In genomic region chr17:45566360-45567161, GRCm38 (mm10) we compare ENCODE assay signal across 10 mouse cellular contexts. TPM values are rescaled to one million over a fixed set of nuclear protein-coding genes. Genes with fewer than 3 reads are reported as not detected.
DNase-seq lines count a peak whose midpoint lies in the region; ATAC-seq and TF ChIP-seq lines count a peak whose summit lies in the region.
"Had no signal": no experiment of that assay in that cellular context is flagged by ENCODE, and none has a peak within 500 bp of the region (broad histone marks: within the 10 kb centered on the region; RNA-seq: fewer than 3 reads in every experiment).

No protein-coding gene starts in this region.

- 0 out of 2 replicates have a peak overlapping the region, but pooled peaks have one; percentile 17 for H3K27ac ChIP-seq in kidney, adult 2 months (ENCODE audit: insufficient read depth, low read depth, low read length)
- peak overlapping the region; percentile 46; the same call in 1 of the 2 replicates for H3K27ac ChIP-seq in embryonic facial prominence, embryonic 12.5 days
- H3K27ac ChIP-seq in midbrain, embryonic 12.5 days (replicated peaks), result peak overlapping the region; percentile 64
- no peak overlapping the region for H3K27ac ChIP-seq in heart, adult 2 months

- peaks cover 37% of the 10 kb centered on the region for H3K36me3 ChIP-seq in kidney, adult 2 months (ENCODE audit: control insufficient read depth, insufficient read depth, low read length)
- peaks cover 55% of the 10 kb centered on the region for H3K36me3 ChIP-seq in embryonic facial prominence, embryonic 12.5 days
- peaks cover 60% of the 10 kb centered on the region for H3K36me3 ChIP-seq in midbrain, embryonic 12.5 days
- H3K36me3 ChIP-seq in heart, adult 2 months (ENCODE audit: control insufficient read depth, insufficient read depth, low read length), result peaks cover 17% of the 10 kb centered on the region

- intact Hi-C loops in heart, adult 2 months (cut with DNase I), result no loop called here

- no peak for TF ChIP-seq POLR2A in kidney, adult 2 months (IDR thresholded peaks at IDR 0.05; ENCODE audit: low read depth, low read length)
- TF ChIP-seq POLR2A in heart, adult 2 months (IDR thresholded peaks at IDR 0.05; ENCODE audit: insufficient read depth, low read depth, low read length), result no peak

- no peaks in the 10 kb centered on the region for H3K27me3 ChIP-seq in kidney, adult 2 months (replicated peaks; ENCODE audit: control insufficient read depth, insufficient read depth, low read length)
- H3K27me3 ChIP-seq in embryonic facial prominence, embryonic 12.5 days, result no peaks in the 10 kb centered on the region
- H3K27me3 ChIP-seq in midbrain, embryonic 12.5 days, result no peaks in the 10 kb centered on the region
- no peaks in the 10 kb centered on the region for H3K27me3 ChIP-seq in heart, adult 2 months (ENCODE audit: control insufficient read depth, insufficient read depth, low read length)

- TF ChIP-seq CTCF in kidney, adult 2 months (conservative IDR thresholded peaks at IDR 0.05; ENCODE audit: insufficient read depth, insufficient read length, low read depth, low read length), result no peak
- no peak for TF ChIP-seq CTCF in heart, adult 2 months (IDR thresholded peaks at IDR 0.05)

- no peak overlapping the region for H3K4me3 ChIP-seq in kidney, adult 2 months (ENCODE audit: insufficient read depth, low read depth, low read length)
- H3K4me3 ChIP-seq in embryonic facial prominence, embryonic 12.5 days, result no peak overlapping the region
- H3K4me3 ChIP-seq in midbrain, embryonic 12.5 days, result no peak overlapping the region; the same call in 1 of the 2 replicates
- no peak overlapping the region for H3K4me3 ChIP-seq in heart, adult 2 months

- DNase-seq in adrenal gland, adult (ENCODE audit: inconsistent age in 2 of 2, low spot score in 1 of 2), result peak; percentile 26 to 70
- no peak for DNase-seq in adrenal gland, postnatal 25 days
- no peak for DNase-seq in kidney, adult 2 months
- DNase-seq in kidney, postnatal 36 days, result no peak
- DNase-seq in testis, postnatal 10 days (ENCODE audit: low spot score), result no peak
- DNase-seq in heart, adult 2 months, result no peak
- DNase-seq: kidney, adult 11 months had no signal

- no peak for ATAC-seq in embryonic facial prominence, embryonic 12.5 days (ENCODE audit: insufficient number of reproducible peaks, insufficient read depth, low FRiP score, low TSS enrichment)
- no peak for ATAC-seq in midbrain, embryonic 12.5 days (ENCODE audit: low FRiP score, low read depth)
- ATAC-seq: lung, postnatal 0 days had no signal

- H3K9ac ChIP-seq in embryonic facial prominence, embryonic 12.5 days, result no peak overlapping the region
- no peak overlapping the region for H3K9ac ChIP-seq in midbrain, embryonic 12.5 days (replicated peaks)
- H3K9ac ChIP-seq in heart, adult 2 months (ENCODE audit: low read depth, low read length), result no peak overlapping the region

- no peaks in the 10 kb centered on the region for H3K9me3 ChIP-seq in embryonic facial prominence, embryonic 12.5 days
- no peaks in the 10 kb centered on the region for H3K9me3 ChIP-seq in midbrain, embryonic 12.5 days

- WGBS in kidney, adult 2 months, result 68% methylated on average over 18 of the region's 18 CpGs
- 69% methylated on average over 18 of the region's 18 CpGs for WGBS in embryonic facial prominence, embryonic 12.5 days
- whole genome bisulfite sequencing in midbrain, embryonic 12.5 days, result 73% methylated on average over 18 of the region's 18 CpGs
- 65% methylated on average over 18 of the region's 18 CpGs for whole genome bisulfite sequencing in heart, adult 2 months

- no peak for TF ChIP-seq EP300 in heart, adult 2 months (IDR thresholded peaks at IDR 0.05; ENCODE audit: insufficient read depth, low read depth, low read length)

- H3K4me2 ChIP-seq in embryonic facial prominence, embryonic 12.5 days (replicated peaks), result no peak overlapping the region
- no peak overlapping the region for H3K4me2 ChIP-seq in midbrain, embryonic 12.5 days (replicated peaks)

- peaks cover 7% of the 10 kb centered on the region; the same call in 1 of the 2 replicates for H3K4me1 ChIP-seq in kidney, adult 2 months (ENCODE audit: control insufficient read depth, insufficient read depth, low read length)
- H3K4me1 ChIP-seq in embryonic facial prominence, embryonic 12.5 days, result peaks cover 24% of the 10 kb centered on the region
- H3K4me1 ChIP-seq in midbrain, embryonic 12.5 days, result peaks cover 37% of the 10 kb centered on the region
- peaks cover 3% of the 10 kb centered on the region for H3K4me1 ChIP-seq in heart, adult 2 months (ENCODE audit: control insufficient read depth, insufficient read depth, low read length)

- H3K79me2 ChIP-seq in heart, adult 2 months (replicated peaks; ENCODE audit: control insufficient read depth, insufficient read depth, low read length), result no peaks in the 10 kb centered on the region

RNA-seq across cellular contexts. Expression of gene Slc35b2, which starts 2.9 kb away (rescaled TPM):
- total RNA-seq in adrenal gland, postnatal 25 days (2021), result 59.6 and 74.2 TPM in 2 replicates
- polyA plus RNA-seq in kidney, adult 2 months (2012; rRNA removed), result 75.5 and 96.1 TPM in 2 replicates
- polyA plus RNA-seq in embryonic facial prominence, embryonic 12.5 days (2016; fragmentation: Nextera tagmentation; extraction: Ambion mirVana), result 108 and 109 TPM in 2 replicates
- 96.6 and 102 TPM in 2 replicates for polyA plus RNA-seq in midbrain, embryonic 12.5 days (2016; fragmentation: Nextera tagmentation; extraction: Ambion mirVana)
- 10 to 100 TPM; 23.4 to 24.0 TPM for total RNA-seq in heart, adult 2 months (2021)
- polyA plus RNA-seq in heart, adult 2 months (2012; rRNA removed), result 45.1 and 49.2 TPM in 2 replicates

RNA-seq across cellular contexts. Expression of gene Hsp90ab1, which starts 6.5 kb away (rescaled TPM):
- total RNA-seq in adrenal gland, postnatal 25 days (2021), result 1,940 and 2,378 TPM in 2 replicates
- polyA plus RNA-seq in kidney, adult 2 months (2012; rRNA removed), result 369 and 408 TPM in 2 replicates
- 1,470 and 1,480 TPM in 2 replicates for polyA plus RNA-seq in embryonic facial prominence, embryonic 12.5 days (2016; fragmentation: Nextera tagmentation; extraction: Ambion mirVana)
- polyA plus RNA-seq in midbrain, embryonic 12.5 days (2016; fragmentation: Nextera tagmentation; extraction: Ambion mirVana), result 1,424 and 1,459 TPM in 2 replicates
- total RNA-seq in heart, adult 2 months (2021), result 1,000 to 10,000 TPM; 1,183 to 1,319 TPM
- 464 and 736 TPM in 2 replicates for polyA plus RNA-seq in heart, adult 2 months (2012; rRNA removed)

RNA-seq across cellular contexts. Expression of gene Nfkbie, which starts 11.1 kb away (rescaled TPM):
- 3.1 and 3.6 TPM in 2 replicates for total RNA-seq in adrenal gland, postnatal 25 days (2021)
- 4.3 and 5.8 TPM in 2 replicates for polyA plus RNA-seq in kidney, adult 2 months (2012; rRNA removed)
- polyA plus RNA-seq in embryonic facial prominence, embryonic 12.5 days (2016; fragmentation: Nextera tagmentation; extraction: Ambion mirVana), result 6.7 and 8.3 TPM in 2 replicates
- polyA plus RNA-seq in midbrain, embryonic 12.5 days (2016; fragmentation: Nextera tagmentation; extraction: Ambion mirVana), result 6.8 and 7.9 TPM in 2 replicates
- 1 to 10 TPM; 1.1 TPM for total RNA-seq in heart, adult 2 months (2021)
- polyA plus RNA-seq in heart, adult 2 months (2012; rRNA removed), result 1.6 and 2.2 TPM in 2 replicates

RNA-seq across cellular contexts. Expression of gene Tmem151b, which starts 17.1 kb away (rescaled TPM):
- total RNA-seq in adrenal gland, postnatal 25 days (2021), result 0.15 and 0.19 TPM in 2 replicates
- polyA plus RNA-seq in kidney, adult 2 months (2012; rRNA removed), result 1.9 and 2.1 TPM in 2 replicates
- polyA plus RNA-seq in embryonic facial prominence, embryonic 12.5 days (2016; fragmentation: Nextera tagmentation; extraction: Ambion mirVana), result 9.2 and 11.1 TPM in 2 replicates
- polyA plus RNA-seq in midbrain, embryonic 12.5 days (2016; fragmentation: Nextera tagmentation; extraction: Ambion mirVana), result 12.6 and 13.5 TPM in 2 replicates
- under 1 TPM in 1 of 2 experiments, not detected in 1; 0.07 TPM for total RNA-seq in heart, adult 2 months (2021)
- 0.04 and 0.06 TPM in 2 replicates for polyA plus RNA-seq in heart, adult 2 months (2012; rRNA removed)

RNA-seq across cellular contexts. Expression of gene Slc29a1, which starts 32.8 kb away (rescaled TPM):
- 151 and 173 TPM in 2 replicates for total RNA-seq in adrenal gland, postnatal 25 days (2021)
- polyA plus RNA-seq in kidney, adult 2 months (2012; rRNA removed), result 89.5 and 90.4 TPM in 2 replicates
- polyA plus RNA-seq in embryonic facial prominence, embryonic 12.5 days (2016; fragmentation: Nextera tagmentation; extraction: Ambion mirVana), result 59.1 and 60.5 TPM in 2 replicates
- 40.1 and 40.2 TPM in 2 replicates for polyA plus RNA-seq in midbrain, embryonic 12.5 days (2016; fragmentation: Nextera tagmentation; extraction: Ambion mirVana)
- total RNA-seq in heart, adult 2 months (2021), result 10 to 100 TPM; 80.3 to 84.6 TPM
- 160 and 184 TPM in 2 replicates for polyA plus RNA-seq in heart, adult 2 months (2012; rRNA removed)

Comparison
In these comparisons a context has a peak if more than half of its experiments do, and no peak if none do; other contexts are left out.
1. DNase-seq: peak in adrenal gland, adult (2 of 2); none in adrenal gland, postnatal 25 days (single experiment), kidney, adult 2 months (single experiment), kidney, postnatal 36 days (0 of 2), testis, postnatal 10 days (single experiment) and heart, adult 2 months (0 of 2).